Mouse (Mus musculus) mesoderm, embryonic 11.5 days (tissue): ENCODE data around the gene Usp3.

Experiments
- DNase-seq: peaks from one replicate; pipeline ENCODE4 v3.0.0-alpha.2; 2012; ENCODE audit warnings: low read depth, low spot score

The Usp3 gene

DNA sequence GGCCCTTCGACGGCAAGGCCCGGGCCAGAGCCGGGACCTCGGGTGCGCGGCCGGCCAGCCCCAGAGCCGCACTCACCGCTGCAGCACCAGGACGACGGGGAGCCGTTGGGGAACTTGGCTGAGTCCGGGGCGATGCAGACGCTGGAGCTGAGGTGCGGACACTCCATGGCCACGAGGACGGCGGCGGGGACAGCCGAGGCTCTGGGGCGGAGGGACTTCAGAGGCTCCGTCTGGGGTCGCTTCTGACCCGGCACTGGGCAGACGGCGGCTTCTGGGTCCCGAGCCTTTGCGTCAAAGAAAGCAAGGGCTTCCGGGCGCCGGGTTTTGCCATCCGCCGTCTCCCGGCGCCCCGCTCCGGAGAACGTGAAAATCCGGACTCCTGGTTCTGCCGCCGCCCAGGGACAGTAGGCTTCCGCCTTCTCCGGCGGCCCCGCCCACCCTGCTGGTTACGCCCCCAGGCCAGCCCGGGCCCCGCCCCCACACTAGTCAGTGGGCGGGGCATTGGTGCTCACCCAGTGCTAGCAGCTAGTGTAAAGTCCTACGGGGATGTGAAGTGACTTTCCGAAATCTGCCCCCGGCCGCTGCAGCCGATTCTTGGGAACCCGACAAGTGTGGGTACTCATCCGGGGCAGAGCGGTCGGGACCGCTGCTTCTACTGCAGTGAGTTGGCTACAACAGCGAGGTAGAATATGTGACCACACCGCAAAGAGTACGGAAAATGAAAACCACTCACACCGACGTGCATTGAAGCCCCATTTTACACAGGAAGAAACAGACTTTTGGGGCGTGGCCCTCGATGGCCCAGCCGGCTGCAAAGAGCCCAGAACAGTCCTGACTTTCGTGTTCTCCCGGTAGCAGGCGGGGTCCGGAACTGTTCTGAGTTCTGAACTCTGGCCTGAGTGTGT is at the start of gene Usp3:
TSS of gene Usp3 (minus strand) at position 435 of the 905 bp plus-strand sequence.
- DNase-seq = peak; percentile 97

DNA sequence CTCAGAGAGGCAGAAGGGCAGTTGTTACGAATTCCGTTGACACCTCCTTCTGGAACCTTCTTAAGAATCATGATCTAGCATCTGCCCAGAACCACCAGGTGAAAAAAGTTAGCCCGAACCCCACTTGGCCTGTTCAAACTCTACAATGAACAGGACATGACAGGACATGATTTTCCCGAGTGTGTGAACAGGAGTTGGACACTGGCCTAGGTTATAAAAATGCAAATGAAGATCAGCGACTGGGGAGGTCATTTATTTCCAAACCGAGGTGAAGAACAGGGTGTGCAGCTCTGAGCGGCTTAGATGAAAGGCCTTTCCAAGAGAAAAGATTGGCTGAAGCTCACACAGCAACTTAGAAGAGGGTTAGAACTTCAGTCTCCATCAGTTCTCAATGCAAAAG is 47.5 kb upstream of the Usp3 start:
- DNase-seq = no peak

DNA sequence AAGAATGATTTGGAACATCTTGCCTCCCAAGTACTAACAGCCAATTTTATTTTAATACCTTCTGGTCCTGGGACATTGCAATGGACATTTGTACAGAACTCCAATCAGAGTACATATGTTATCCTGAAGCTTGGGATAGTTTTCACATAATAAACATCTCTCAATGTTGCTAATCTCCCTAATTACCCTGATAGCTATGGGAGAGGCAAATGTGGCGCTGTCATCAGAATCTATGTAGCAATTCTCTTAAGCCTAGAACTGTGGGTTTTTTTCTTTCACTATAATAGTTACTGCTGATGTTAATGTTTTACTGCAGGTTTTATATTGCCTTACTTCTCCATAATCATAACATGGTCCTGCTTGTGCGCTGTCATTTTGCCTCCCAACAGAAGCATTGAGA is 46.7 kb upstream of the Usp3 start:
- DNase-seq = no peak

DNA sequence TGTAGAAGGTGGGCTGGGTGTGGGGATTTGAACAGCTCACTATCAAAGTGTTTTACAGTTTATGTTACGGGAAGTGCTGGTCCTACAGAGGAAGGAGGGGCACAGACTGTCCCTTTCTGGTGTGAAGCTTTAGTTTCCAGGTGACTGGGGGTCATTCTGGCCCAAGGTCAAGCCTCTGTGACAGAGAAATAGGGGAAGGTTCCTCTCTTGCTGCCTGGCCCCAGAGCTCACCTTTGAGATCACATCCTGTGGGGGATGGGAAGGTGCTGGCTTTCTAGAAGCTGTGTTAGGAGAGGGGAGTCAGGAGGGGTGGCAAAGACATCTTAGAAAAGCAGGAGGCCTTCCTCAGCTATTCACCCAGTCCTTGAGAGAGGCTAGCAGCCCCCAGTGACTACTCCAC is 39.5 kb upstream of the Usp3 start:
- DNase-seq = no peak

DNA sequence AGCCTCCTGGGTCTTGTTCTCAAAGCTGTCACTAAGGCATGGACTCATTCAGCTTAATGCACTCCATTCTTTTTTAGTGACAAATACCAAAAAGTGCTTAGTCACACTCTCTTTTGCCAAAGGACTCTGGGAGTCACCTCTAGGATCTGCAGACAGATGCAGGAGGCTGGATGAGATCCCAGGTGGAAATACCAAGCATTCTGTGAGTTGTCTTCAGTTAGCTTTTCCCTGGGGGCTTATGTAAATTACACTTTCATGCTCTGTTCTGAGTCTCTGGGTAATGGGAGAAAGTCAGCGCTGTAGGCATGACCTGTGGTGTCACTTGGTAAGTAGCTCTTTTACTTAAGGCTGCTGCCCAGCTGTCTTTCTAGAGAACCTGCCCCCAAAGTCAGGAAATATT is 38.0 kb upstream of the Usp3 start:
- DNase-seq = no peak

DNA sequence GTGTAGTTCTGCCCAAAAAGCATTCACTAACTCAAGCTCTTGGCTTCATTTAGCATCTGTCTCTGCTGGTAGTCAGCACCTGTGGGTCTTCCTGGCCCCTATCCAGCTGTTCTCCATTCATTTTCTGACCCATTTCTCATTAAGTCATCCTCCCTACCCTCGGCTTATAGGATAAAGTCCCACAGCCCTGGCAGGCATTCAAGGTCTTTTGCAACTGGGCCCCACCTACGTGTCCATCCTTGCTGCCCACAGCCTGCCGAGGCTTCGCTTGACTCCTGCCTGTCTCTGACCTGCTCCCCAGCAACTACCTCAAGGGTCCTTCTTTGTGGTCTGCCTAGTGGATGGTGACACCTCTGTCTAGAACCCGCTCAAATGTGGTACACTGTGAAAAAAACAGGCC is 33.7 kb upstream of the Usp3 start:
- no peak for DNase-seq

DNA sequence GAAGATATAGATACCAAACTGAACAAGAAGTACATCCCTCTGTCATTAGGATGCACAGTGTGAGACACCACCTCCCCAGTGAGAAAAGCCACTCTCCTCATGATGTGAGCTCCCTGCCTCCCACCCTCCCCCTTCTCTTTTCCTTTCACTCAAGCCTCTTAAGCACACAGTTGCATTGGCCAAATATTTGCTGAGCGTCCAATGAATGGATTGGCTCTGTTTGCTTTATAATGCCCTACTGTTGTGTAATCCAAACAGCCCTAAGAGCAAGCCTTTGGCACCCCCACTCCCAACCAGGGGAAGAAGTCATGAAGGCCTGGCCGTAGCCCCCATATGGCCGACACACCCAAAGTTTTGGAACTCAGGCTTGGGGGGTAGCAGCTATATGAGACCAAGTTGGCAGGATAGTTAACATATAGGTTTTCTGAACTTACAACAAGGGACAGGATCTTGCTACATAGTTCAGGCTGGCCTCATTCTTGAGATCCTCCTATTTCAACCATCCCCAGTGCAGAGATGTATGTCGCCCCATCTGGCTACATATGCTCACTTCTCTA is 33.1 kb upstream of the Usp3 start:
- DNase-seq = no peak

DNA sequence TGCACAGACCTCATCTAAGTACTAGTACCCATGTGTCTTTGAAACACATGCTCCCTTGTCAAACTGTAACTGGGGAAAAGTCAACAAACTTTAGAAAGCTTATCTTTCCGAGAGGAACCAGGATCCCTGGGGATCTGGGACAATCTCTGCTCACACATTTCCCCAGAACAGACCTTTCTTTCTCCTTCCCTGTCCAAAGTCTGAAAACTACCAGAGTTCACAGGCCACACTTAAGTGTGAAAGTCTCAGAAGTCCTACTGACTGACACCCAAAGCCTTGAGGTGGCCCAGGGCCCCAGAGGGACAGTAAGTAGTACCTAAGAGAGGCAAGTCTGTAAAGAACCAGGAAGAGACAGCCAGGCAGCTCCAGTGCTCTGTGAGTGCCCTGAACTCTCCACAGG is 31.9 kb upstream of the Usp3 start:
- DNase-seq = no peak

DNA sequence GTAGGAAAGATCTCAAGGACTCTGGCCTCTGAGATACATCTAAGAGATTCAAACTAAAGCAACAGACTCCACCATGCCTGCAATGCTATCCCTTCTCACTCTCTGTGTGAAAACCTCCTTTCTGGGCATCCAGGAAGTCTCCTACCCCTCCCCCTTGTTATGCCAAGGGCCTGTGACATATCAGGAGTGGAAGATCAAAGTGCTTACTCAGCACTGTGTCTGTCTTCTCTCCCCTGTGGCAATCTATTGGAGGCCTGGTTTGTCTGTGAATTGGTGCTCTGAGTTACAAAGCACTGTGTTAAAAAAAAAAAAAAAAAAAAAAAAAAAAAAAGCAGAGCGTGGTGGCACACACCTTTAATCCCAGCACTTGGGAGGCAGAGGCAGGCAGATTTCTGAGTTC is 30.7 kb upstream of the Usp3 start:
- DNase-seq = no peak

DNA sequence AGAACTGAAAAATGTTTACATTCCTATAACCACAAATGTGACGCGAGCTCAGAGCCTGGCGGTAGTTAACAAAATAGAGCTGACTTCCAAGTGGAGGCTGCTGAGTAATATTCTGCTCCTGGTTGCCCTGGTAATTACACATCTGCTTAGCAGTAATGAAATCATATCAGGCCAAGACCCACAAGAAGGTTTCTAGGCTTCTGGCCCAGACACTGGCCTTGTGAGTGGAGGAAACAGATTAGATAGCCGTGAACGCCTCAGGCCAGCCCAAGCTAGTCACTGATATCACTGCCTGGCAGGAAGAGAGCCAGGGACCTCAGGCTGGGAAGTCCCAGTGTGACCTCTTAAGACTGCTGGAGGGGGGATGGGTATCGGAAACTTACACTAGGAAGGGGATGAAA is 27.6 kb upstream of the Usp3 start:
- DNase-seq = peak; percentile 53

DNA sequence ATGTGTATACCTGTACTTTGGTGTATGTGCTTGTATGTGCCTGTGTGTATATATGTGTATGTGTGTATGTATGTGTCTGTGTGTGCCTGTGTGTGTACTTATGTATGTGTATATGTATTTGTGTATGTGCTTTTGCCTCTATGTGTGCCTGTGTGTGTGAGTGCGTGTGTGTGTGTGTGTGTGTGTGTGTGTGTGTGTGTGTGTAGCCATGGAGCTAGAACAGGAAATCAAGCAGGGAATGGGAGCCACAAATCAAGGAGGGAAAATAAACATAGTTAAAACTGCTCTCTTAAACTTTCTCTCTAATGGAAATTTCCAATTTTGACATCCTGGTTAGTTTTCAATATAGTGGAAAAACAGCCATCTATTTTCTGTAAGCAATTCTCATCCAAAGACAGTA is 27.1 kb upstream of the Usp3 start:
- DNase-seq = no peak

DNA sequence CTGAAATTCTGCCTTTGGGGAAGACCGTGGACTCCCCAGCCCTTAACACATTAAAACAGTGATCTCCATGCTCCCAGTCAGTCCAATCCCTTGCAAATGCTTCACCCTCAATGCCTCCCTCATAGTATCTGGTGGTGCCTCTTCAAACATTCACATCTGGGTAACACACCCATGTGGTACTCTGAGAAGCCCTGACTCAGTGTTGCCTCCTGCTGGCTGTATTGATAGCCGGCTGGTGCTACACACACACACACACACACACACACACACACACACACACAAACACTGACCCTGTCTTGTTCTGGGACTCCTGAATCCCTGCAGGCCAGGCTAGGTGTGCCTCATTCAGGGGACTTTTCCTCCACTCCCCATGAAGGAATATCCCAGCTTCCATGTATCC is 24.9 kb upstream of the Usp3 start:
- no peak for DNase-seq

DNA sequence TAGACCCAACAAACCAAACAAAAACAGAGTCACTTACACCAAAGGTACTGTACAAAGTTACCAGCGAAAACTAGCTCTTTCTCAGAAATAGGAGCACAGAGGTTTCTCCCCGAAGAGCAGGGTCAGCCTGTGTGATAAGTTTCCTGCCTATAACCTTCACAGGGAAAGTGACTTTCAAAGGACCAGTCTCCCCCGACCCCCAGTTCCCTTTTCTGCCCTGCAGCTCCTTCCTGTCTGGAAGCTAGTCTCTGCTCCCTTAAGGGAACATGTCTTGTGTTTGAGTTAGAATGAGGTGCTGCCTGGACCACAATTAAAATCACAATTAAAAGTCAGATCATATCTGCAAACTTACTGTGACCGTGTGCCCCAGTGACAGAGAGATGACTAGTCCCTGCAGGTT is 23.9 kb upstream of the Usp3 start:
- DNase-seq = no peak

DNA sequence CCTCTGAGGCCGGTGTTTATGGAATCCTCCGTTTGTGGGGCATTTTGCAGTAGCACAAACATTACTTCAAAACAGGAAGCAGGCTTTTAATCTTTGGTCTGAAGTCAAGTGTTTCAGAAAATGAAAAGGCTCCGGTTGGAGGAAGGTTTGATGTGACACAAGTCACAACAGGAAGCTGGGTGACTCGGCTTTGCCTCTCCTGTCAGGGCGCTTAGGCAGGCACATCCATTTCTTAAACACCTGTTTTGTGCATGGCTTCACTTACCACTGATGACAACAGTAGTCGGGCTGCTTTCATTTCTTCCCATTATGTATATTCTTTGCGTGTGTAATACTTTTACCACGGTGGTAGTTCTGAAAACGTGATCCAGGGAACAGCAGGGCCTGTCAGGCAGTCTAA is 22.2 kb upstream of the Usp3 start:
- no peak for DNase-seq

DNA sequence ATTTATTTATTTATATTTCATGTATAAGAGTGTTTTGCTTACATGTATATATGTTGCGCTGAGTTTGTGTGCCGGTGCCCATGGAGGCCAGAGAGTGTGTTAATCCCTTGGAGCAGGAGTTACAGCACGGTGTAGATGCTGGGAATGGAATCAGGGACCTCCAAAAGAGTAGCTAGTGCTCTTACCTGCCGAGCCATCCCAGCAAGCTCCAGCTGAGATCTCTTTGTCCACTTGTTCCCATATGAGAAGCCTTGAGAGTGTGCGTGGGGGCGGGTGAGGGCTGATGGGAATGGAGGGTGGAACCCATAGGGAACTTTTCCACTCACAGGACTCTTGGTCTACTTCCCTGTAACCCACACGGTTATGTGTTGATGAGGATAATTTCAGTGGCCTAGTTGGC is 21.6 kb upstream of the Usp3 start:
- DNase-seq = no peak

DNA sequence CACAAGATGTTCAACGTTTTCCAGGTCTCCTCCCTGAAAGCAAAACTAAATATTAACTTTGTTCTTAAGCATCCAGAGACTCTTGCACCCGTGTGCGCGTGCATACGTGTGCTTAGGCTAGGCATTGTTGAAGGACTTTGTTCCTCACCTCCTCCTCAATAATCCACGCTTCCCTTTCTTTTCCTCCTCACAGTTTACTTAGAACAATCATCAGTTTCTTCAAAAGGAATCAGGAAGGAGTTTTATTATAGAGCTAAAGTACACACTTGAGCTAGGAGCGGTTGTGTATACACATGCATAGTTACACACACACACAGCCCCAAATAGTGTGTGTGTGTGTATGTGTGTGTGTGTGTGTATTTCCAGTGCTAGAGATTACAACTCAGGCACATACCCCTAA is 20.7 kb upstream of the Usp3 start:
- DNase-seq = no peak

DNA sequence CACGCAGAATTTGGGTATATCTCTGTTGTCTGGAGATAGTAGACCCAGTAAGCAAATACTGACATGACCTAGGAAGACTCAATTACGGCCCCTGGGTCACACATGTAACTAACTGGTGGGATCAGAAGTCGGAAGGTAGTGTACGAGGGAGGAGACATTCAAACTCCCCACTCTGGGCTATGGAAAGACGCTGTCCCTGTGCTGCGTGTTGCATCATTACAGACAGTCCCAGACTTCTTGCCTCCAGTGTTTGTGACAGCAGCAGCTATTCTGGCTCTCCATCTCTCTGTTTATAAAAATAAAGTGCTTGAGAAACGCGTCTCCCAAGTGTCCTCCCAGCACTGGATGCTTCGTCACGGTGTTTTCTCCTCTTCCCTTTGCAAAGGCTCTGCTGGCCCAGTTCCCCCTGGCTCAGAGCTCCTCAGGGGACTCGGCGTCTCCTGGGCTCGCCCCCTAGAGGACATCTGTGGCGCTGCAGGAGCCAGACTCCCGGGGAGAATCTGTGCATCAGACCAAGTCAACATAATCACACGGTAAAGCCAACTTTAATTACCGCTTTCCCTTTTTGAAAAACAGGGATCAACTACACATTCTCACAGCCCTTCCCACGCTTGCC is 18.6 kb upstream of the Usp3 start:
- DNase-seq = peak; percentile 84

DNA sequence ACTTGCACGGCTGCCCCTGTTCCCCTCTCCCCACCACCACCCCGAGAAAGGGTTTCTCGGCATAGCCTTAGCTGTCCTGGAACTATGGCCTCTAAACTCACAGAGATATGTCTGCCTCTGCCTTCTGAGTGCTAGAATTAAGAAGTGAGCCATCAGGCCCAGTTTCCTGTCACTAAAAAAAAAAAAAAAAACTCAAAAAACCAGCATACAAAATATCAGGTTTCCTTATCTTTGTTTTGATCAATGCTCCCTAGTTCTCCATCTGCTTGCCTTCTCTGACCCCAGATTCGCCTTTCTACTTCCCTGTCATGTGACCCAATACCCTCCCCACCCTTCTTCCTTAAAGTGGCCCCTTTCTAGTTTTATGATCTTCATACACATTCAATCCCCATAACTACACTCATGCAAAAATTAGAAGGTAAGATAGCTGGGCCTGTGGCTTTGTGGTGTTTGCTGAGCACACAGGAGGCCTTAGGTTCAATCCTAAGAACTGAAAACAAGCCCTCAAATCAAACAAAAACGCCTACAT is 15.9 kb upstream of the Usp3 start:
- DNase-seq = no peak

DNA sequence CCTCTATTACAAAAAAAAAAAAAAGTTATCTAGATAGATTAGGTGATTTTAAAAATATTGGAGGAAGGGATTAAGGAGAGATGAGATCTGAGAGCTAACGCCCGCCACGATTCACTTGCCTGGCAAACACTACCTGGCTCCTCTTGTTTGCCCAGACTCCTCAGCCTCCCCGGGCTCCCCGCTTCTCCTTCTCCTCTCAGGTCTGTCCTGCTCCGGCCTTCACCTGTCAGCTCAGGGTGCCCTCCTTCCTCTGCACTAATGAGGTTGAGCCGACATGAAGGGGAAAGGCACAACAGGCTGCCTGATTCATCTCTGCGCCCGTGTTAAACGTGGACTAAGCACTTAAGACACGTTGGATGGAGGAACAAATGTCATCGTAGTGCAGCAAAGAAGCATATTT is 13.9 kb upstream of the Usp3 start:
- no peak for DNase-seq

DNA sequence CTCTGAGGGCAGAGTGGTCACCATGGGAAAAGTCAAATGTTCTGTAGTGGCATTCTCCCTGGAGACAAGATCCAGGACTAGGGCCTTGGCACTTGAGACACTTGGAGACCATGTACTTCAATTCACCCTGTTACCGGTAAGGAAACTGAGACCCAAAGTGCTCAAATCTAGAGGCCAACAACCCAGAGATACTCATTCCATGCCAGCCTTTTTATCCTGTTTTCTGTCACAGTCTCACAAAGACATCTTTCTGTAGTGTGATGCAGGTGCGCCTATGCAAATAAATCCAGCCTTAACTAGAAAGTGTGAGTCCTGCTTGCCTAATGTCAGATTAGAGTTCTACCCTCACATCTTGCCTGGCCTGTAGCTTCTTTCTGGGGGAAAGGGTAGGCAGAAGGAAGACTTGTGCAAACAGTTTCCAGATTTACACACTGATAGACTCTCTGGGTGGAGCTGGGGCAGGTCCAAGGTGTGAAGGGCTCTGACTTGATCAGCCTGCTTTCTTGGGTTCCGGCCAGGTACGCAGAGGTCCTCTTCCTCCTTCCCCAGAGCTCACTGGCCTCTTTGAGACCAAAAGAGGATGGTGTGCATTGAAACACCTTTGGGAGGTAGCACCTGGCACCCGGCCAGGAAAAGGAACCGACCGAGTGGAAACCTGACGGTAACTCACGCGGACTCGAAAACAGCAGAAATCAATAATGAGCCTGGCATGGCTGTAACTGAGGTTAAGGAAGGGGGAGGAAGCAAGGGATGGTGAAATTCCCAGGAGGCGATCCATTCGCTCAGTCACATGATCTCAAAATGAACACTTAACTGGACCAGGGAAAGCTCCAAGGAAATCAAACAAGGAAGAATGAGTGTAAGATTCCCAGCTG is 13.2 kb upstream of the Usp3 start:
- no peak for DNase-seq

DNA sequence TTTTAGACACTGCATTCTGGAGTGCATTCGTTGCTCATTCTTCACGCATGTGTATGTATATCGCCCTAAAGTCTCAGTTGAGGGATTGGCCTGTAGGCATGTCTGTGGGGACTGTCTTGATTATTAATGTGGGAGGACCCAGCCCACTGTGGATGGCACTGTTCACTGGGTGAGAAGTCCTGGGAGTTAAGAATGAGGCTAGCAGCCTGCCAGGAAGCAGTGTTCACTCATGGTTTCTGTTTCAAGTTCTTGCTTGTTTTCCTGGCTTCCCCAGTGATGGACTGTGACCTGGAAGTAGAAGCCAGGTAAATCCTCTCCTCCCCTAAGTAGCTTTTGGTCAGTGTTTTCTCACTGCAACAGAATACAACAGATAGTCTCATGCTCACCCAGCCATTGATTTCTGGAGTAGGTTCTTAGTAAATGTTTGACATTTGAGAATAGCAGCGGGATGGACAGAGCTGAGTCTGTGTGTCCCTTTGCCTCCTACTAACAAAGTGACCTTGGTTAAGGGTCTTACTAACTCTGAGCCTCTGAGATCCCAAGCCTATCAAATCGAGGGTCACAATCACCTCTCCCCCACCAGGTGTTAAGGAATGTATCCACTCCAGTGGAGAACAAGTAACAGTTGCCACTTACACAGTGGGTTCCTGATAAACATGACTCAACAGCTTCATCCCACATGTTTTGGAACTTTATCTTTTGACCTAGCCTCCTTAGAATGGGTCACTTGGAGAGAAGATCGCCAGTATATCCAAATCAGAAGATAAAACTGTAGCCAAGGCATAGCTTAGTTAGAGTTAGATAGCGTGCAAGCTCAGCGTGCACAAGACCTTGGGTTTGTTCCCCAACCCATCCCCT is 11.6 kb upstream of the Usp3 start:
- DNase-seq = no peak
